25 mouse cellular contexts compared by ENCODE assay signal in genomic region chr3:86638552-86639348, GRCm38 (mm10).
DNase-seq lines count a peak whose midpoint lies in the region; ATAC-seq and TF ChIP-seq lines count a peak whose summit lies in the region.
"Had no signal": no experiment of that assay in that cellular context is flagged by ENCODE, and none has a peak within 500 bp of the region (broad histone marks: within the 10 kb centered on the region; RNA-seq: fewer than 3 reads in every experiment).

No protein-coding gene starts in this region.

- no peak overlapping the region for H3K27ac ChIP-seq in kidney, postnatal 0 days
- no peak overlapping the region for H3K27ac ChIP-seq in kidney, embryonic 16.5 days (ENCODE audit: low read length)
- H3K27ac ChIP-seq in hindbrain, embryonic 14.5 days: peak overlapping the region; percentile 64
- H3K27ac ChIP-seq in midbrain, embryonic 14.5 days (replicated peaks; ENCODE audit: low read depth, low read length): peak overlapping the region; percentile 28; the same call in 1 of the 2 replicates
- peak overlapping the region; percentile 52 for H3K27ac ChIP-seq in neural tube, embryonic 14.5 days (ENCODE audit: low read depth, low read length)
- H3K27ac ChIP-seq: embryonic facial prominence, embryonic 12.5 days; forebrain, embryonic 10.5 days; forebrain, embryonic 15.5 days; gastrocnemius, adult 2 months; left cerebral cortex, adult 2 months; limb, embryonic 13.5 days; lung, embryonic 15.5 days; stomach, embryonic 15.5 days had no signal

- no peak for TF ChIP-seq CTCF in kidney, postnatal 0 days (IDR thresholded peaks at IDR 0.05; ENCODE audit: low read depth)

- no peak for ATAC-seq in kidney, postnatal 0 days (replicated peaks; ENCODE audit: low FRiP score, low read depth)
- ATAC-seq in kidney, embryonic 16.5 days (ENCODE audit: low FRiP score, low TSS enrichment): no peak
- ATAC-seq in hindbrain, embryonic 14.5 days (ENCODE audit: low FRiP score): peak; percentile 46; the same call in 1 of the 2 replicates
- no peak for ATAC-seq in midbrain, embryonic 14.5 days (ENCODE audit: low FRiP score, low TSS enrichment)
- peak; percentile 93 for ATAC-seq in neural tube, embryonic 14.5 days (ENCODE audit: low read depth)
- no peak for ATAC-seq in megakaryocyte, adult 5-6 weeks (ENCODE audit: poor library complexity, severe bottlenecking)
- ATAC-seq: forebrain, embryonic 15.5 days; intestine, embryonic 16.5 days; Patski had no signal

- H3K4me1 ChIP-seq in kidney, postnatal 0 days (replicated peaks; ENCODE audit: insufficient read depth, low read length): no peaks in the 10 kb centered on the region
- no peaks in the 10 kb centered on the region for H3K4me1 ChIP-seq in kidney, embryonic 16.5 days (ENCODE audit: insufficient read depth, low read length)
- H3K4me1 ChIP-seq in hindbrain, embryonic 14.5 days (replicated peaks; ENCODE audit: control insufficient read depth, insufficient read depth, low read length): 0 out of 2 replicates have a peak, but pooled peaks cover 3% of the 10 kb centered on the region
- H3K4me1 ChIP-seq in midbrain, embryonic 14.5 days (ENCODE audit: control insufficient read depth, insufficient read depth, low read length): 0 out of 2 replicates have a peak, but pooled peaks cover 3% of the 10 kb centered on the region
- H3K4me1 ChIP-seq in neural tube, embryonic 14.5 days (ENCODE audit: control insufficient read depth, insufficient read depth, low read length): no peaks in the 10 kb centered on the region
- H3K4me1 ChIP-seq: embryonic facial prominence, embryonic 12.5 days; forebrain, embryonic 10.5 days; forebrain, embryonic 15.5 days; limb, embryonic 13.5 days; lung, embryonic 15.5 days; stomach, embryonic 15.5 days had no signal

- peak; percentile 38 for DNase-seq in kidney, postnatal 0 days (ENCODE audit: low spot score)
- peak; percentile 40 for DNase-seq in hindbrain, embryonic 14.5 days (ENCODE audit: low spot score)
- DNase-seq in midbrain, embryonic 14.5 days: no peak
- DNase-seq in layer of hippocampus, postnatal 10 days (ENCODE audit: low spot score in 2 of 2): no peak
- DNase-seq: adrenal gland, postnatal 14 days; cerebellum, adult 11-12 months; cerebellum, adult 9-11 months; embryo, embryonic 11 days; gastrocnemius, adult 2 months; heart, postnatal 14 days; kidney, adult 8-10 months; kidney, postnatal 14 days had no signal

- H3K36me3 ChIP-seq in kidney, postnatal 0 days (ENCODE audit: insufficient read depth, low read length): no peaks in the 10 kb centered on the region
- H3K36me3 ChIP-seq in kidney, embryonic 16.5 days (ENCODE audit: insufficient read depth, low read length): no peaks in the 10 kb centered on the region
- H3K36me3 ChIP-seq in hindbrain, embryonic 14.5 days (replicated peaks; ENCODE audit: control insufficient read depth, insufficient read depth): no peaks in the 10 kb centered on the region
- H3K36me3 ChIP-seq in midbrain, embryonic 14.5 days (ENCODE audit: control insufficient read depth, insufficient read depth, low read length): no peaks in the 10 kb centered on the region
- H3K36me3 ChIP-seq in neural tube, embryonic 14.5 days (ENCODE audit: control insufficient read depth, insufficient read depth, low read length): no peaks in the 10 kb centered on the region
- H3K36me3 ChIP-seq: embryonic facial prominence, embryonic 12.5 days; forebrain, embryonic 10.5 days; forebrain, embryonic 15.5 days; limb, embryonic 13.5 days; lung, embryonic 15.5 days; stomach, embryonic 15.5 days had no signal

- no peaks in the 10 kb centered on the region for H3K27me3 ChIP-seq in kidney, postnatal 0 days (ENCODE audit: insufficient read depth, low read length)
- no peaks in the 10 kb centered on the region for H3K27me3 ChIP-seq in kidney, embryonic 16.5 days (ENCODE audit: insufficient read depth, low read length)
- no peaks in the 10 kb centered on the region for H3K27me3 ChIP-seq in hindbrain, embryonic 14.5 days (ENCODE audit: control insufficient read depth, insufficient read depth, low read length)
- H3K27me3 ChIP-seq in midbrain, embryonic 14.5 days (ENCODE audit: control insufficient read depth, insufficient read depth, low read length): no peaks in the 10 kb centered on the region
- H3K27me3 ChIP-seq in neural tube, embryonic 14.5 days (ENCODE audit: control insufficient read depth, insufficient read depth, low read length): no peaks in the 10 kb centered on the region
- H3K27me3 ChIP-seq: embryonic facial prominence, embryonic 12.5 days; forebrain, embryonic 15.5 days; limb, embryonic 13.5 days; lung, embryonic 15.5 days; Patski; stomach, embryonic 15.5 days had no signal

- H3K9ac ChIP-seq in kidney, postnatal 0 days (ENCODE audit: low read depth, low read length): no peak overlapping the region
- H3K9ac ChIP-seq in kidney, embryonic 16.5 days (replicated peaks; ENCODE audit: low read length): no peak overlapping the region
- H3K9ac ChIP-seq in hindbrain, embryonic 14.5 days: no peak overlapping the region
- H3K9ac ChIP-seq in midbrain, embryonic 14.5 days (replicated peaks; ENCODE audit: low read length): no peak overlapping the region; the same call in 1 of the 2 replicates
- H3K9ac ChIP-seq in neural tube, embryonic 14.5 days (replicated peaks; ENCODE audit: low read depth, low read length): no peak overlapping the region
- H3K9ac ChIP-seq: embryonic facial prominence, embryonic 12.5 days; forebrain, embryonic 15.5 days; limb, embryonic 13.5 days; lung, embryonic 15.5 days; stomach, embryonic 15.5 days had no signal

- no peak overlapping the region for H3K4me2 ChIP-seq in kidney, postnatal 0 days (ENCODE audit: low read length)
- no peak overlapping the region for H3K4me2 ChIP-seq in kidney, embryonic 16.5 days (replicated peaks; ENCODE audit: low read depth, low read length)
- H3K4me2 ChIP-seq in hindbrain, embryonic 14.5 days (replicated peaks): no peak overlapping the region
- no peak overlapping the region for H3K4me2 ChIP-seq in midbrain, embryonic 14.5 days (ENCODE audit: low read length)
- H3K4me2 ChIP-seq in neural tube, embryonic 14.5 days (ENCODE audit: low read depth, low read length): no peak overlapping the region
- H3K4me2 ChIP-seq: embryonic facial prominence, embryonic 12.5 days; forebrain, embryonic 15.5 days; limb, embryonic 13.5 days; liver, embryonic 11.5 days; lung, embryonic 15.5 days; stomach, embryonic 15.5 days had no signal

- H3K9me3 ChIP-seq in kidney, postnatal 0 days (replicated peaks; ENCODE audit: low read length): no peaks in the 10 kb centered on the region
- no peaks in the 10 kb centered on the region for H3K9me3 ChIP-seq in kidney, embryonic 16.5 days (ENCODE audit: low read length)
- H3K9me3 ChIP-seq in hindbrain, embryonic 14.5 days (ENCODE audit: control insufficient read depth, low read length): no peaks in the 10 kb centered on the region
- H3K9me3 ChIP-seq in midbrain, embryonic 14.5 days (ENCODE audit: control insufficient read depth, low read length): no peaks in the 10 kb centered on the region
- H3K9me3 ChIP-seq in neural tube, embryonic 14.5 days (ENCODE audit: control insufficient read depth, low read length): no peaks in the 10 kb centered on the region
- H3K9me3 ChIP-seq: embryonic facial prominence, embryonic 12.5 days; forebrain, embryonic 10.5 days; forebrain, embryonic 15.5 days; limb, embryonic 13.5 days; lung, embryonic 15.5 days; stomach, embryonic 15.5 days had no signal

- 68% methylated on average over 2 of the region's 2 CpGs for WGBS in kidney, postnatal 0 days
- 62% methylated on average over 2 of the region's 2 CpGs for WGBS in kidney, embryonic 16.5 days
- 52% methylated on average over 2 of the region's 2 CpGs for WGBS in hindbrain, embryonic 14.5 days
- WGBS in midbrain, embryonic 14.5 days: 76% methylated on average over 2 of the region's 2 CpGs
- WGBS in neural tube, embryonic 14.5 days: 28% methylated on average over 2 of the region's 2 CpGs

- no peak overlapping the region for H3K4me3 ChIP-seq in kidney, postnatal 0 days (replicated peaks; ENCODE audit: low read depth, low read length)
- H3K4me3 ChIP-seq in kidney, embryonic 16.5 days (ENCODE audit: low read length): no peak overlapping the region
- H3K4me3 ChIP-seq in hindbrain, embryonic 14.5 days (replicated peaks; ENCODE audit: low read length): no peak overlapping the region
- no peak overlapping the region for H3K4me3 ChIP-seq in midbrain, embryonic 14.5 days (replicated peaks; ENCODE audit: low read depth, low read length)
- H3K4me3 ChIP-seq in neural tube, embryonic 14.5 days (ENCODE audit: low read depth, low read length): no peak overlapping the region
- H3K4me3 ChIP-seq: embryonic facial prominence, embryonic 12.5 days; forebrain, embryonic 10.5 days; forebrain, embryonic 15.5 days; gastrocnemius, adult 2 months; left cerebral cortex, adult 2 months; limb, embryonic 13.5 days; lung, embryonic 15.5 days; stomach, embryonic 15.5 days had no signal

Comparison
In these comparisons a context has a peak if more than half of its experiments do, and no peak if none do; other contexts are left out.
1. ATAC-seq: peak in hindbrain, embryonic 14.5 days (single experiment) and neural tube, embryonic 14.5 days (single experiment); none in kidney, postnatal 0 days (single experiment), kidney, embryonic 16.5 days (single experiment), midbrain, embryonic 14.5 days (single experiment) and megakaryocyte, adult 5-6 weeks (single experiment).
2. DNase-seq: peak in kidney, postnatal 0 days (single experiment) and hindbrain, embryonic 14.5 days (single experiment); none in midbrain, embryonic 14.5 days (single experiment) and layer of hippocampus, postnatal 10 days (0 of 2).
3. H3K27ac ChIP-seq: peak in hindbrain, embryonic 14.5 days (single experiment), midbrain, embryonic 14.5 days (single experiment) and neural tube, embryonic 14.5 days (single experiment); none in kidney, postnatal 0 days (single experiment) and kidney, embryonic 16.5 days (single experiment).